Mouse (Mus musculus): ENCODE data around the gene Lyar. TPM values are rescaled to one million over a fixed set of nuclear protein-coding genes. Genes with fewer than 3 reads are reported as not detected.
A peak's percentile ranks its signal among the peaks of the same experiment; 100 is the strongest.

Gene Lyar
- polyA plus RNA-seq, 1 experiment from 2014 or later = 40.7 TPM

DNA sequence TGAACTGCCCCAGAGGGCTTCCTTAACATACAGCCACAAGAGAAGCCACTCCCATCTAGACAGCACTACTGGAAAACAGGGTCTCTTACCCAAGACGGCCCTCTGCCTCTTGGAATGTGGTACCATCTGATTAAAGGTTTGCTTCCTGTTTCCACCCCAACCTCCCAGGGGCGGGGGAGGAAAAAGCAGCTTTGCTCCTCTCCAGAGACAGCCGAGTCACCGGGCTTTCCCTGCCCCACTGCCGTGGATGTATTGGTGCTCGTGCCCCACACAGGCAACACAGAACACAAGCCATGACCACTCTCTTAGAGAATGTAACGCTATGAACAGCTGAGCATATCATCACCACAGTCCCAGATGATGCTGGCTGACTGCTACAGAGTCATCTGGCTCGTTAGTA lies 11.3 kb upstream of the Lyar start:
- Histone ChIP-seq H3K27me3 (replicated peaks) (no peaks in the 10 kb centered on the region), H3K4me2 (no peak overlapping the region), H3K9ac (no peak overlapping the region), H3K4me1 (no peaks in the 10 kb centered on the region), H3K9me3 (no peaks in the 10 kb centered on the region), H3K27ac (no peak overlapping the region), H3K4me3 (no peak overlapping the region), H3K36me3 (replicated peaks) (peaks cover 43% of the 10 kb centered on the region)
- ATAC-seq (replicated peaks) = no peak
- 77% methylated on average over 8 of the region's 8 CpGs for WGBS

DNA sequence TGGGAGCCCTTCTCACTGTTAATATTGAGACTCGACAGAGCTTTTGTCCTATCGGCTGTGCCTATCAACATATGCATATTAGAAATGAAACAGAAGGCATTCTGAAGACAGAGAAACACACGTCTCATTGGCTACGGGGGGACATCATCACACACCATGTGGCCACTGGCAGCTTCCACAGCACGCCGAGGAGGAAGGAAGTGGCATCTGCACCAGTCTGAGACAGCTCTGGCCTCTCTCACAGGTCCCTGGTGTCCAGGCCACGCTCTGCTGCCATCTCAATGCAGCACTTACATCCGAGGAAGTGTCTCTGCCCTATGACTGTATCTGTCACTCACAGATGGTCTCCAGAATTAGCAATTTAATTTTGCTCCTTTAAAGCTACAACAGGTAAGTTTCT lies 8.6 kb upstream of the Lyar start:
- WGBS = 86% methylated on average over 8 of the region's 8 CpGs
- no peak overlapping the region for H3K4me2 ChIP-seq
- H3K4me3 ChIP-seq = no peak overlapping the region
- H3K27ac ChIP-seq = no peak overlapping the region
- H3K9me3 ChIP-seq = no peaks in the 10 kb centered on the region
- ATAC-seq (replicated peaks) = no peak
- H3K27me3 ChIP-seq (replicated peaks) = no peaks in the 10 kb centered on the region
- H3K4me1 ChIP-seq = no peaks in the 10 kb centered on the region
- no peak overlapping the region for H3K9ac ChIP-seq
- peaks cover 52% of the 10 kb centered on the region for H3K36me3 ChIP-seq (replicated peaks)

DNA sequence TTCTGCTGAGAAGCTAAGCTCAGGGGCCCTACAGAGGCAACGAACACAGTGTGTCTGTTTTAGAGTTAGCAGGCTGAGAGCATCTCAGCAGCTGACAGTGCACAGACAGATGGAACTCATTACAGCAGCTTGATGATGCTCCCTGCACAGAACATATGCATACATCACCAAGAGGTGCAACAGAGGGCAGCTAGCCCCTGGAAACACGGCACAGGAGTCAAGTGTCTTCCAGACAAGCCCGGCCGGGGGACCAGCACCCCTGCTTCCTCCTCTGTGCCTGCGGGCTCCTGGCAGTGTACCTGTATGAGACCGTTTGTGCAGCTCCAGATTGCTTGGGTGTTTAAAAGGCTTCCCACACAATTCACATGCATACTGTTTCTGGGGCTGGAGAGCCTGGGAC lies 7.3 kb upstream of the Lyar start:
- 92% methylated on average over 6 of the region's 6 CpGs for WGBS
- no peaks in the 10 kb centered on the region for H3K4me1 ChIP-seq
- H3K27me3 ChIP-seq (replicated peaks) = no peaks in the 10 kb centered on the region
- no peak overlapping the region for H3K27ac ChIP-seq
- H3K36me3 ChIP-seq (replicated peaks) = peaks cover 52% of the 10 kb centered on the region
- no peaks in the 10 kb centered on the region for H3K9me3 ChIP-seq
- H3K4me3 ChIP-seq = no peak overlapping the region
- ATAC-seq (replicated peaks) = no peak
- H3K4me2 ChIP-seq = no peak overlapping the region
- H3K9ac ChIP-seq = no peak overlapping the region

DNA sequence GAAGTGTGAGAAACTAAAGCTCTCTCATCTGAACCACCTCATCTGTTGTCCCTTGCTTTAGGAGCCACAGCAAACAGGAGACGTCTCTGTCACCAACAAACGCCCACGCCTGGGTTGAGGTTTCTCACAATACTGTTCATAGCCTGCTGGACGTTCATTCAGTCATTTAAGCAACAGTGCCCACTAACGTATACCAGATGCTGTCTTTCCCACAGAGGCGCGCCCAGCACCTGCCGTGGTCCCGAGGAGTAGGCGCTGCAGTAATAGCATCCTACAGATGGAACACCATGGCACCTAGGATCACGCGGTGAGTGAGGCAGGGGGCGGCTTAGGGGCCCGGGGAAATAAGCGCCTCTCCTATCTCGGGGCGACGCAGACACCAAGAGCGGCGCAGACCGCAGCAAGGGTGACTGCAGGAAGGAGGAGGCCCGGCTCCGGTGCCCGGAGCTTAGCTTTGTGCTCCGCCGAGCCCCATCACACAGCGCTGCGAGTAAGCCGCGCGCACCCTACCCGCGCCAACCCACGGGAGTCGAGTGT lies 431 bp upstream of the Lyar start:
- Histone ChIP-seq H3K4me1 (peaks cover 24% of the 10 kb centered on the region), H3K27me3 (replicated peaks) (no peaks in the 10 kb centered on the region), H3K4me2 (peak overlapping the region; percentile 83), H3K27ac (peak overlapping the region; percentile 84), H3K4me3 (peak overlapping the region; percentile 95), H3K9me3 (no peaks in the 10 kb centered on the region), H3K36me3 (replicated peaks) (0 out of 2 replicates have a peak, but pooled peaks cover 3% of the 10 kb centered on the region), H3K9ac (peak overlapping the region; percentile 89)
- under 1% methylated on average over 35 of the region's 35 CpGs for WGBS
- ATAC-seq (replicated peaks) = peak; percentile 90

DNA sequence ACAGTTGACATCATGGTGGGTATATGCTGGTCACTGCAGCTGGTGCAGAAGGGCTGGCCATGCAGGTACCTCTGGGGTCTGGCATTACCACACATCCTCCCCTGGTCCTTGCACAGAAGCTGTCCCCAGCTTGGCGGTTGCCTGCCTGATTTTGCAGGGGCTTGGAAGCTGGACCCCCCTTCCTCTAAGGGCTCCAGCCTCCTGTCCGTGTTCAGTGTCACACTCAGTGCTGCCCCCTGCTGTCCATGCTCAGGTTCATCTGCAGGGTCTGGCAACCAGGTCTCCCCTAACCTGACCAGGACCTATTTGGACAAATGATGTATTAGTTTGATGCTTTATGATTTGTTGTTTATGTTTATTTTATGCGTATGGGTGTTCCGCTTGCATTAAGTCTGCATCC lies 15.2 kb downstream of the Lyar start:
- peaks cover 28% of the 10 kb centered on the region for H3K36me3 ChIP-seq (replicated peaks)
- H3K27ac ChIP-seq = no peak overlapping the region
- WGBS = 70% methylated on average over 4 of the region's 4 CpGs
- no peaks in the 10 kb centered on the region for H3K27me3 ChIP-seq (replicated peaks)
- no peaks in the 10 kb centered on the region; the same call in 1 of the 2 replicates for H3K9me3 ChIP-seq
- ATAC-seq (replicated peaks) = 0 out of 2 replicates have a peak, but pooled peaks have one; percentile 17
- H3K4me3 ChIP-seq = no peak overlapping the region
- no peak overlapping the region for H3K4me2 ChIP-seq
- no peak overlapping the region for H3K9ac ChIP-seq
- H3K4me1 ChIP-seq = no peaks in the 10 kb centered on the region

DNA sequence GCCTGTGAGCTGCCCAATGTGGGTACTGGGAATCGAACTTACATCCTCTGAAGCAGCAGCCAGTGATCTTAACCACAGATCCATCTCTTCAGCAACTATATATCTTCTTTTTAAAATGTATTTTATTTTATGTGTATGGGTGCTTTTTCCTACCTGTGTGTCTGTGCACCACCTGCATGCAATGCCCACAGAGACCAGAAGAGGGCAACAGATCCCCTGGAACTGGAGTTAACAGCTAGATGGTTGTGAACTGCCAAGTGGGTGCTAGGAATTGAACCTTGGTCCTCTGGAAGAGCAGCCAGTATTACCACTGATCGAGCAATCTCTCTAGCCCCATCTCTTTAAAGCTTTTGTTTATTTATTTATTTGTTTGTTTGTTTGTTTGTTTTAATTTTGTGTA lies 16.4 kb downstream of the Lyar start:
- no peak overlapping the region for H3K4me3 ChIP-seq
- peaks cover 17% of the 10 kb centered on the region for H3K36me3 ChIP-seq (replicated peaks)
- H3K9me3 ChIP-seq = no peaks in the 10 kb centered on the region; the same call in 1 of the 2 replicates
- no peak for ATAC-seq (replicated peaks)
- H3K4me1 ChIP-seq = no peaks in the 10 kb centered on the region
- 97% methylated on average over 2 of the region's 2 CpGs for WGBS
- H3K4me2 ChIP-seq = no peak overlapping the region
- H3K27me3 ChIP-seq (replicated peaks) = no peaks in the 10 kb centered on the region
- H3K27ac ChIP-seq = no peak overlapping the region
- H3K9ac ChIP-seq = no peak overlapping the region

DNA sequence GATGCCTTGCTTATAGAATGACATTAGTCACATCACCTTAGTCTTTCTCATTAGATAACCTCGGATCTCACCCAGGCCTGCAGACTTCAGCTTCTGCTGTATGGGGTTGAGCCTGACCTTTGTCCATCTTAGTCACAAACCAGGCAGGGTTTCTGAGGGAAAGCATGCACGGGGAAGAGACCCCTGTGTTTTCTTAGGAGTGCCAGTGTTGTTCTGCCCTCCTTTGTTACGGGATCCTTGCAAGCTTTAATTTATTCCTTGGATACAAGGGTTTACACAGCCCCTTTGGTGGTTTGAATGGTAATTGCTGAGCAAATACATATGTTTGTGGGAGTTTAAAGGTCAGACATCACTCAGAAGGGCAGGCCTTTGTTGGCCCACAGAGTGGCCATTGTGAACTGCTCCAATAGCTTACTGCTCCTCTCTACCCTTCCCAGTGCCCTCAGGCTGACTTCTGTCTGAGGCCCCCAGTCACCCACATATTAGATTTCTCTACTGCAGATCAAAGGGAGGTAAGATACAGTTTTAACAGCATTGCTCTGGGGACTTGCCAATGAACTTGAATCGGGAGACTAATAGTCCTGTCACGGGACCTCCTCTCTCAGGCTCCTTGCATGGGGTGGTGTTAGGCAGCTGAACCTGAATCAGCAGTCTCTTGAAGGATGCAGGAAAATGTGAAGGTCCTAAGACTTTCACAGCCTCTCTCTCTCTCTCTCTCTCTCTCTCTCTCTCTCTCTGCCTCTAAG lies 20.6 kb downstream of the Lyar start:
- H3K9me3 ChIP-seq = no peaks in the 10 kb centered on the region; the same call in 1 of the 2 replicates
- no peak overlapping the region for H3K9ac ChIP-seq
- no peak overlapping the region for H3K4me2 ChIP-seq
- no peaks in the 10 kb centered on the region for H3K36me3 ChIP-seq (replicated peaks)
- ATAC-seq (replicated peaks) = no peak
- 30% methylated on average over 5 of the region's 5 CpGs for WGBS
- no peak overlapping the region for H3K27ac ChIP-seq
- no peaks in the 10 kb centered on the region for H3K4me1 ChIP-seq
- no peaks in the 10 kb centered on the region for H3K27me3 ChIP-seq (replicated peaks)
- H3K4me3 ChIP-seq = no peak overlapping the region

DNA sequence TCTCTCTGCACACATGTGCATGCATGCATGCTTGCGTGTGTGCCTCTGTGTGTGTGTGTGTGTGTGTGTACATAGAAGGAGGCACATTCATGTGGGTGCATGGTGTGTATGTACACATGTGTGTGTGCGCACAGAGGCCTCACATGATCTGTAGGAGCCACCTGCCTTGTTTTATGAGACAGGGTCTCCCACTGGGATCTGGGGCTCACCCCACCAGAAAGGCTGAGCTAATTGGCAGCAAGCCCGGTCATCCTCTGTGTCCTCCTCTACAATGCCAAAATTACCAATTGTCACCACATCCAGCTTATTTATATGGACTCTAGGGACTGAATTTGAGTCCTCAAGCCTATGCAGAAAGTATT lies 21.2 kb downstream of the Lyar start:
- Histone ChIP-seq H3K9me3 (no peaks in the 10 kb centered on the region; the same call in 1 of the 2 replicates), H3K27ac (no peak overlapping the region), H3K9ac (no peak overlapping the region), H3K4me3 (no peak overlapping the region), H3K27me3 (replicated peaks) (no peaks in the 10 kb centered on the region), H3K4me2 (no peak overlapping the region), H3K36me3 (replicated peaks) (no peaks in the 10 kb centered on the region), H3K4me1 (no peaks in the 10 kb centered on the region)
- ATAC-seq (replicated peaks) = no peak
- whole genome bisulfite sequencing = 76% methylated on average over 3 of the region's 3 CpGs

DNA sequence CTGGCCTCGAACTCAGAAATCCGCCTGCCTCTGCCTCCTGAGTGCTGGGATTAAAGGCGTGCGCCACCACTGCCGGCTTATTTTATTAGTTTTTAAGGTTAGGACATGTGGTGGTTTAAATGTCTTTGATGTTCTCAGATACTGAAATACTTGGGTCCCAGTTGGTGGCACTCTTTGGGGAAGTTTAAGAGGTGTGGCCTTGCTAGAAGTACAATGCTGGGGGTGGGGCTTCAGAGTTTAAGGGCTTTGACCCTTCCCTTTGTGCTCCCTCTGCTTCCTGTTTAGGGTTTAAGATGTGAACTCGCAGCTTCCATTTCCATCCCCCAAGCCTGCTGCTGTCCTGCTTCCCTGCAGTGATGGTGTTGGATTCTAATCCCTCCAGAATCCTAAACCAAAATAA lies 21.7 kb downstream of the Lyar start:
- no peak for ATAC-seq (replicated peaks)
- Histone ChIP-seq H3K4me1 (no peaks in the 10 kb centered on the region), H3K27ac (no peak overlapping the region), H3K9me3 (no peaks in the 10 kb centered on the region), H3K4me2 (no peak overlapping the region), H3K9ac (no peak overlapping the region), H3K36me3 (replicated peaks) (no peaks in the 10 kb centered on the region), H3K27me3 (replicated peaks) (no peaks in the 10 kb centered on the region), H3K4me3 (no peak overlapping the region)
- 83% methylated on average over 6 of the region's 6 CpGs for WGBS

DNA sequence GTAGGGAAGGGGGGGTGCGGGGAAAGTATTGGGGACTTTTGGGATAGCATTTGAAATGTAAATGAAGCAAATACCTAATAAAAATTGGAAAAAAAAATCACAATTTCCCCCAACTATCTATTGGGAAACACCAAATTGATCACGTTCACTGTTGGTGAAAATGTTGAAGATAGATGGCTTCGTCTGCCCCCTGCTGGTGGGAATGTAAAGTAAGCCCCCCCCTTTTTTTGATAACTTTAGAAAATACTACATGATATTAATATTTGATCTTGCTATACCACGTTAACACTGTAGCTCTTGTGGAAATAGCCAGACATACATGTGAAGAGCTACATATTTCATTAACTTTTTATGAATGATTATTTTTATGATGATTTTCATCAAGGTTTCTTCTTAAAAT lies 34.9 kb downstream of the Lyar start:
- no peak for ATAC-seq (replicated peaks)
- no peak overlapping the region for H3K27ac ChIP-seq
- H3K9me3 ChIP-seq = no peaks in the 10 kb centered on the region
- H3K4me2 ChIP-seq = no peak overlapping the region
- H3K36me3 ChIP-seq (replicated peaks) = no peaks in the 10 kb centered on the region
- no peak overlapping the region for H3K4me3 ChIP-seq
- H3K4me1 ChIP-seq = peaks cover 4% of the 10 kb centered on the region; the same call in 1 of the 2 replicates
- no peak overlapping the region for H3K9ac ChIP-seq
- 54% methylated on average over 4 of the region's 4 CpGs for WGBS
- H3K27me3 ChIP-seq (replicated peaks) = no peaks in the 10 kb centered on the region; the same call in 1 of the 2 replicates

DNA sequence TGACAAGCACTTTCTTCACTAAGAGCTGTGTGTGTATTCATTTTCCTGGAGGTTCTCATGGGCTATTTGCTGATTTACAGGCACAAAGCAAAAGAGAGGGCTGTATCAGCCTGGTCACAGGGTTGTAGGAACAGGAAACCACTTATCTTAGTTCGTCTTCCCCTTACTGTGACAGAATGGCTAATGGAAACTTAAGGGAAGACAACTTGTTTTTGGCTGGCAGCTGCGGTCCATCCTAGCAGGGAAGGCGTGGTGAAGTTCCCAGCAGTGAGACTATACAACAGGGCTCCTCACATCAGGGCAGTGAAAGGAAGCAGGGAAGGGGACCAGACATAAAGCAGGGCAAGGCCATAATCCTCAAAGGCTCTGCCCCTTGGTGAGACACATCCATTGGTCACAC lies 35.4 kb downstream of the Lyar start:
- Histone ChIP-seq H3K4me2 (no peak overlapping the region), H3K9ac (no peak overlapping the region), H3K36me3 (replicated peaks) (no peaks in the 10 kb centered on the region), H3K9me3 (no peaks in the 10 kb centered on the region), H3K4me1 (peaks cover 4% of the 10 kb centered on the region; the same call in 1 of the 2 replicates), H3K27me3 (replicated peaks) (no peaks in the 10 kb centered on the region; the same call in 1 of the 2 replicates), H3K27ac (no peak overlapping the region), H3K4me3 (no peak overlapping the region)
- no peak for ATAC-seq (replicated peaks)
- 82% methylated on average over 3 of the region's 3 CpGs for WGBS

DNA sequence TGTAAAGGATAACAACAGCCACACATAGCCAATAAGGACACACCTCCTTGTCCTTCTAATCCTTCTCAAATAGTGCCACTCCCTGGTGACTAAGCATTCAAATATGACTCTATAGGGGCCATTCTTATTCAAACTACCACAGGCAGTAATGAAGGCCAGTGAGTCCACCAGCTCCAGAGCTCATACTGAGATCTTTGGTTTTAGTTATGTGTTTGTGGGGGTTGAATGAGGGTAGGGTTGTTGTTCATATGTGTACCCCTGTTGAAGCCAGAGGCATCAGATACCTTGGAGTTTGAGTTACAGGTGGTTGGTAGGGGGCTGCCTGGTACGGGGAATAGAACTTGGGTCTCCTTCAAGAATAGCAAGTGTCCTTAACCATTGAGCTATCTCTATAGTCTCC lies 36.3 kb downstream of the Lyar start:
- Histone ChIP-seq H3K4me2 (no peak overlapping the region), H3K36me3 (replicated peaks) (no peaks in the 10 kb centered on the region), H3K4me1 (peaks cover 13% of the 10 kb centered on the region), H3K9ac (no peak overlapping the region), H3K27ac (no peak overlapping the region), H3K9me3 (no peaks in the 10 kb centered on the region), H3K27me3 (replicated peaks) (no peaks in the 10 kb centered on the region; the same call in 1 of the 2 replicates), H3K4me3 (no peak overlapping the region)
- ATAC-seq (replicated peaks) = no peak
- WGBS = 68% methylated on average over 1 of the region's 1 CpGs
